Mouse (Mus musculus): ENCODE results near the gene Atp6ap1l.

The Atp6ap1l gene

GRCm38 (mm10) chr13:90885856-90886532 lies 19.2 kb downstream of the Atp6ap1l start:
- DNase-seq = no peak

DNA sequence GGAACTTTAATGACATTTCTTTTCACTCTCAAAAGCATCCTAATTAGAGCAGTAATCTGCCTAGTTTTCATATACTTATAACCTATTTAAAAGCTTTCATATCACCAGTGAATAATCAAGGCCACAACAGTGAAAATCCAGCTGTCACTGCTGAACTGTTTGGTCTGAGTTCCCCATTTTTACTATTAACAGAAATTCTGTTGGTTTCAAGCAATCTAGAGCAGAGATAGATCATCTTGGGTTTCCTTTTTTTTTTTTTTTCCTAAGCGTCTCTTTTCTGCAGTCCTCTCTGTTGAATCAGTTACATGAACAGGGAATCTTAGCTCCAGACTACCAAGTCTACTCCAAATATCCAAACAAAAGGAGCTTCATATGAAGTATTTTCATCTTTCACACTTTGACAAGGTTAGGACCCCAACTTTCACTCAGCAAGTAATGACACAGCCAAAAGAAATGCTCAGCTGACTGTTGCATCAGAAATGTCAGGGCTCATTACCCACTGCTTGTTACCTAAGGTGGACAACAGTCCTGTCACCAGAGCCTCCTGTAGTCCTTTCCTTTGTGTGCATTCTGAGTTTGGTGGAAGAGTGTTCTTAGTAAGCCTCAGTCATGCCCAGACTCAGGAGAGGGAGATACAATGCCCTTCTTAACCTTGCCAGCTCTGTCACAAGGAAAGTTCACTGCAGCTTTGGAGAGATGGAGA lies 23.3 kb downstream of the Atp6ap1l start:
- no peak for DNase-seq

DNA sequence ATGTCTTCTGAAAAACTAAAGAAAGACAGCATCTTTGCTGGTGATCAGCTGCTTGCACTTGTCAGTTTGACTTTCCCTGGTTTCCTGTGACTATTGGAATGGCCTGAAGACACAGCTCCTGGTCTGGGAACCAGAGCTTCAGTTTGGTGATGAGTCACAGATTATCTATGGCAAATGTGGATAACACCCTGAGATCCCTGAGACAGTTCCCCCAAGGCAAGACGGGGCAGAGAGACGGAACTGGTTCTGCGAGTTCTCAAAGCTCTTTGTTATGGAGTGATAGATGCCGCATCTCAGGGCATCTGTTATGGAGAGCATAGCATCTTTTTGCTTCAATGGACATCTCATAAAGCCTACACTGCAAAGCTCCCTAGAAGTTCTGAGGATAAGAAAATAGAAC lies 33.6 kb downstream of the Atp6ap1l start:
- DNase-seq = no peak

DNA sequence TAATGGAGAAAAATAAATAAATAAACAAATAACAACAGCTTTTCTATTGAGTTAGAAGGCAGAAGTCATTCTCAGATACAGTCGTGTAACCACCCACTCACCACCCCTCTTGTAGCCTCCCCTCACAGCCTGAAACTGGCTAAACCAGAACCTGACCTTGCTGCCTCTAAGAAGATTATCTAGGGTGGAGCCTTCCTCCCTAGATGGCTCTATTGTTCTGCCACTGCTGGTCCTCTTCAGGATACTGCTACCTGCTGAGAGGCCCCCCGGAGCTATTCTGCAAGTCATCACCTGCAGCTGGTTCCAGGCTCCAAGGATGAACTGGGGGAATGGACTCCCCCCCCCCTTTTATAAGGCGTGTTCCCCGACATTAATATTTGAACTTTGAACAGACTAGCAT lies 36.0 kb downstream of the Atp6ap1l start:
- no peak for DNase-seq

DNA sequence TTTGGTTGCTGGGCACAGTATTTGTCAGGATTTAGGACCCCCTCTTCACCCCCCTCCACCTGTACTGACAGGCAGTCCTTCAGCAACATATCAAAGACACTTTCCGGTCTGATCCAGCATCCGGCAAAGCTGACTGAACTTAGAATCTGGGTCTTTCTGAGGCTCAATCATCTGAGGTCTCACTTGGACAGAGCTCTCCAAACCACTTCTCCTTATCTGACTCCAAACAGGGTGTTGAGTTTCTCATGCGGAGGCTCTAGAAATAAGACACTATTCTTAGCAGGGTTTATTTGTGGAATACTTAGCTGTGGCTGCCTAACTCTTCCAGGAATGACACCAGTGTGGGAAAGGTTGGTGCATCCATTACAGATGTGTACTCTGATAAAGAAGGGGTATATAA lies 43.0 kb downstream of the Atp6ap1l start:
- no peak for DNase-seq

- DNase-seq = no peak
Measured at GRCm38 (mm10) chr13:90860888-90861431, 44.2 kb downstream of the Atp6ap1l start.

- no peak for DNase-seq
Measured at GRCm38 (mm10) chr13:90852727-90853630, 52.2 kb downstream of the Atp6ap1l start.

DNA sequence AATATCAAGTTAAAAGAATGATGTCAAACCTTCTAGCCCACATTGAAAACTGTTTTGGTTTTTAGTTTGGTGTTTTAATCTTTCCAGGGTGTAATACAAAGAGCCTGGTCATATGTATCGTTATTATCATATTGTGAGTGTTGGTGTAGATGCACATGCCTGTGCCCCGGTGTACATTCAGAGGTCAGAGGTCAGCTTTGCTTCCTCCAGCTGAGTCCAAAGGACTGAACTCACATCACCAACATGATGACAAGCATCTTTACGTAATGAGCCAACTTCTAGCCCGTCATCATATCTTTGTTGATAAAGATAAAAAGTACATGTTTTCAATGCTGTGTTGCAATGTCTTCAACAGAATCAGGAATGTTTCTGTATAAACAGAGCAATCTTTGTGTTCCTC lies 53.4 kb downstream of the Atp6ap1l start:
- no peak for DNase-seq

DNA sequence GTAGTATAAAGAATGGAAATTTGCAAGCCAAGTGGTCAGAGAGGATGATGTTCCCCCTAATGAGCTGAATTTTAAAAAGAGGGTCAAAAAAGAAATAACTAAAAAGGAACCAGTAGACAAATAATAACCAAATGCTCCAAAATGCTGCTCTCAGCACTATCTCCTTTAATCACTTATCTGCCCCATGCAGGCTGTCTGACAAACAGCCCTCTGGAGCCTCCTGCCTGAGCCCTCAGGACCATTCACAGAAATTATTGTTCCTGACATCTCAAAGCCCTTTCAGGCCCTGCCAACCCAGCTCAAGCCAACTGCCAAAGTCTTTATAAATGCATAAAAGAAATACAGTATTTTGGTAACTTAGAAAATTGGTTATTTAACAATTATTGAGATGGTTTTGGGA lies 61.0 kb downstream of the Atp6ap1l start:
- no peak for DNase-seq

DNA sequence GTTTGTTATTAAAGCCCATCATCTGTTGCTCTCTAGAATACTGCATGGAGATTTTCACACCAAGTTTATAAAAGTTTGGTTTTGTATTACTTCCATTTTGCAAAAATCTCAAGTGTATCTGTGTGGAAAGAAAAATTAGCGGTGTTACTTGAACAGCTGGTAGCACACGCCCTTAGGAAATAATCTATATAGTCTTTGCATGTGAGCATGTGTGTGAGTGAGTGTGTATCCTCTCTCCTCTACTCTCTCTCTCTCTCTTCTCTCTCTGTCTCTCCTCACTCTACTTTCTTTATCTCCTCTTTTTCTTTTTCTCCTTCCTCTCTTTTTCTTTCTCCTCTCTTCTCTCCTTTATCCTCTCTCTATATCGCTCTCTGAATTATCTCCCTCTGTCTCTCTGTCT lies 61.7 kb downstream of the Atp6ap1l start:
- no peak for DNase-seq

DNA sequence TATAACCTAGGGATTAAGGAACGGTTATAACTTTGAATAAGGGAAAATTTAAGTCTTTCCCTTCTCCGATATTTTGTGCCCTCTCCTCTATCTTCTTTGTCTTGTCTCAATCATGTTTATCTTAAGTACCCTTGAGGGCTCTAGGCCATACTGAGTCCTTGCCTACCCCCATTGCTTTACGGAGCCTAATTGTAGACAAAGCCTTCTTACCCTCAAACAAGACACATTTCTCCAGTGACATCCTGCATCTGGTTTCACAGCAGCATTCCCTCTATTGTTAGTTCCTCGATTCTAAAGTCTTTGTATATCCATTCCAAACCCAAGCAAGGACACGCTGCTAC lies 64.0 kb downstream of the Atp6ap1l start:
- DNase-seq = no peak

DNA sequence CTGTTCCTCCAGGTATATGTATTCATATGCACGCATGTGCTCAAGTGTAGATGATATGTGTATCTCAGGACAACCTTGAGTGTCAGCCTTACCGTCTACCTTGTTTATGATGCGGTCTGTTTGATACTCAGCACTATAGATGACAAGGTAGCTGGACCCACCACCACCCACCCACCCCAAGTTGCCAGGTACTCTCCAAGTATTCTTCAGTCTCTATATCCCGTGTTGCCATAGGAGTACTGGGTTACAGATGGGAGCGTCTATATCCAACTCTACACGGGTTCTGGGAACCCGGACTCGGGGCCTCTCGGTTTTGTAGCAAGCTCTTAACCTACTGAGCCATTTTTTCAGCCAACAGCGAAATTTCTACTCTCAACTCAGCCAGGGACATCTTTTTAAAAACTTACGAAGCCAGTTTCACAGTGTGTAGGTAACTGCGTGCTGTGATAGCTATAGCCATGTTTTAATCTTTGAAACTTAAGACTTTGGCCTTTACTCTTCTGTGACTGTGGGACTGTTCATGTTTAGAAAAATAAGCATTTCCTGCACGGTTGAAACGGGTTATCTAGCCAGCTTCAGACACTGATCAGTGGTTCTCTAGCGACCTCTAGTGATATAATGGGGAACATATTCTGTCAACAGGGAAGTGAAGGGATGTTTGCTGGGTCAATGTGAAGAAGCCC lies 64.5 kb downstream of the Atp6ap1l start:
- DNase-seq = no peak

DNA sequence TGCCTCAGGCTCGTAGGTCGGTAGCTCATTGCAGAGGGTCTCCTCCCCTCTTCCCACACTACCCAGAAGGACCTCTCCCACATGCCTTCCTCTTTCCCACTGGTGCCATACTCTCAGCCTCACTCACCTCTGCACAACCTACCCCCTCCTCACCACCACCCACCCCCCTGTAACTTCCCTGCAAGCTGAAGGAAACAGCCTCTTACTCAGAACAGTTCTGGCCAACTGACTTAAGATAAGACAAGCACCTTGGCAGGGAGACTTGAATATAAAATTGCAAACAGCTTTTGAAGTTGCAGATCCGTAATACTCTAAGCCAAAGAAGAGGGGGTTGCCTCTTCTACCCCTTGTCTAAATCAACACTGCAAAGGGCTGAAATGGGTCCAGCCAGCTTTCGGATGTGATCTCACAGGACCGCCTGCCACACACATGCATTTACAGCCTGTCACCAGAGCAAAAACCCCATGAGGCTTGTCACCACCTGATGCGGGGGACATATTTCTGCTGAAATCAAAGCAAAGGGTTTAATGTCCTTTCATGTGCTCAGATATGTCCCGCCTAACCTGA lies 71.4 kb downstream of the Atp6ap1l start:
- no peak for DNase-seq
